Mouse (Mus musculus) heart, embryonic 15.5 days (tissue): ENCODE measurements around the gene Phtf1. TPM values are rescaled to one million over a fixed set of nuclear protein-coding genes. Genes with fewer than 3 reads are reported as not detected.

Experiments
- ATAC-seq: fragments of 200-750 bp; cut with Nextera tagmentation; replicated peaks from 2 replicates; pipeline ENCODE4 v1.8.0; 2017; ENCODE audit warnings: low read depth, moderate TSS enrichment; ENCODE audit not compliant: insufficient number of reproducible peaks, insufficient read depth, low FRiP score
- H3K27ac ChIP-seq: fragments of 300-500 bp; sonication (generic); 2 replicates; pipeline ENCODE4 v1.5.1; 2015; ENCODE audit warnings: mild to moderate bottlenecking, inconsistent platforms
- H3K27me3 ChIP-seq: fragments of 300-500 bp; sonication (generic); 2 replicates; pipeline ENCODE4 v1.6.1; 2015; ENCODE audit warnings: inconsistent platforms
- H3K36me3 ChIP-seq: fragments of 300-500 bp; sonication (generic); 2 replicates; pipeline ENCODE4 v1.6.1; 2015; ENCODE audit warnings: mild to moderate bottlenecking, inconsistent platforms
- H3K4me1 ChIP-seq: fragments of 300-500 bp; sonication (generic); replicated peaks from 2 replicates; pipeline ENCODE4 v1.6.1; 2015; ENCODE audit warnings: inconsistent platforms
- H3K4me2 ChIP-seq: fragments of 300-500 bp; sonication (generic); 2 replicates; pipeline ENCODE4 v1.6.1; 2015; ENCODE audit warnings: inconsistent platforms, mild to moderate bottlenecking, moderate library complexity
- H3K4me3 ChIP-seq: fragments of 300-500 bp; sonication (generic); 2 replicates; pipeline ENCODE4 v1.5.1; 2015; ENCODE audit warnings: mild to moderate bottlenecking, inconsistent platforms
- H3K9ac ChIP-seq: fragments of 300-500 bp; sonication (generic); 2 replicates; pipeline ENCODE4 v1.6.1; 2015; ENCODE audit warnings: mild to moderate bottlenecking, inconsistent platforms
- H3K9me3 ChIP-seq: fragments of 300-500 bp; sonication (generic); replicated peaks from 2 replicates; pipeline ENCODE4 v1.6.1; 2016; ENCODE audit warnings: inconsistent platforms
- WGBS: fragments of 180-500 bp; shearing (Covaris S2); methylation state at CpG from one replicate; pipeline ENCODE4 v1.1.7; 2015; ENCODE audit warnings: mixed read lengths; 5-methylcytosine and 5-hydroxymethylcytosine counted together
- polyA plus RNA-seq: library from polyadenylated mRNA; unstranded; fragments of >200 nt; fragmentation: Nextera tagmentation; extraction: Ambion mirVana; gene quantifications from 2 replicates; pipeline ENCODE4 v1.2.1, GENCODE M21; 2015

The Phtf1 gene
- polyA plus RNA-seq, 1 experiment from 2014 or later: 12.8 TPM

GRCm38 (mm10) chr3:103985194-103985593 is 17.3 kb downstream of the Phtf1 start:
- no peak overlapping the region for H3K27ac ChIP-seq
- no peak for ATAC-seq
- H3K27me3 ChIP-seq: no peaks in the 10 kb centered on the region
- no peaks in the 10 kb centered on the region for H3K4me1 ChIP-seq
- no peak overlapping the region for H3K4me3 ChIP-seq
- no peaks in the 10 kb centered on the region for H3K9me3 ChIP-seq
- no peak overlapping the region for H3K9ac ChIP-seq
- H3K4me2 ChIP-seq: no peak overlapping the region
- H3K36me3 ChIP-seq: peaks cover 15% of the 10 kb centered on the region; the same call in 1 of the 2 replicates
- WGBS: 91% methylated on average over 2 of the region's 2 CpGs

GRCm38 (mm10) chr3:103987831-103988432 is 20.0 kb downstream of the Phtf1 start:
- 52% methylated on average over 5 of the region's 5 CpGs for WGBS
- Histone ChIP-seq H3K4me3 (no peak overlapping the region), H3K9me3 (no peaks in the 10 kb centered on the region), H3K27ac (no peak overlapping the region), H3K36me3 (peaks cover 29% of the 10 kb centered on the region), H3K4me2 (no peak overlapping the region), H3K4me1 (no peaks in the 10 kb centered on the region), H3K27me3 (no peaks in the 10 kb centered on the region), H3K9ac (no peak overlapping the region)
- no peak for ATAC-seq

GRCm38 (mm10) chr3:103989352-103989751 is 21.4 kb downstream of the Phtf1 start:
- H3K4me2 ChIP-seq: no peak overlapping the region
- H3K36me3 ChIP-seq: peaks cover 26% of the 10 kb centered on the region
- no peaks in the 10 kb centered on the region for H3K9me3 ChIP-seq
- no peak overlapping the region for H3K4me3 ChIP-seq
- no peak for ATAC-seq
- H3K9ac ChIP-seq: no peak overlapping the region
- H3K27me3 ChIP-seq: no peaks in the 10 kb centered on the region
- WGBS: 77% methylated on average over 4 of the region's 4 CpGs
- H3K4me1 ChIP-seq: no peaks in the 10 kb centered on the region
- no peak overlapping the region for H3K27ac ChIP-seq

GRCm38 (mm10) chr3:103991271-103991670 is 23.4 kb downstream of the Phtf1 start:
- H3K4me2 ChIP-seq: no peak overlapping the region
- no peaks in the 10 kb centered on the region for H3K9me3 ChIP-seq
- no peak overlapping the region for H3K27ac ChIP-seq
- H3K4me3 ChIP-seq: no peak overlapping the region
- H3K36me3 ChIP-seq: peaks cover 30% of the 10 kb centered on the region
- no peaks in the 10 kb centered on the region for H3K27me3 ChIP-seq
- no peak overlapping the region for H3K9ac ChIP-seq
- H3K4me1 ChIP-seq: no peaks in the 10 kb centered on the region
- WGBS: 95% methylated on average over 3 of the region's 3 CpGs
- no peak for ATAC-seq

- ATAC-seq: no peak
- H3K27me3 ChIP-seq: no peaks in the 10 kb centered on the region
- H3K9me3 ChIP-seq: no peaks in the 10 kb centered on the region
- H3K4me1 ChIP-seq: no peaks in the 10 kb centered on the region
- 85% methylated on average over 4 of the region's 4 CpGs for WGBS
- no peak overlapping the region for H3K4me2 ChIP-seq
- H3K4me3 ChIP-seq: no peak overlapping the region
- H3K27ac ChIP-seq: no peak overlapping the region
- no peak overlapping the region for H3K9ac ChIP-seq
- H3K36me3 ChIP-seq: peaks cover 32% of the 10 kb centered on the region
These were observed 30.8 kb downstream of the Phtf1 start for GRCm38 (mm10) chr3:103998724-103999123.

GRCm38 (mm10) chr3:104006896-104007466 is 39.1 kb downstream of the Phtf1 start:
- Histone ChIP-seq H3K27me3 (no peaks in the 10 kb centered on the region), H3K9ac (no peak overlapping the region), H3K4me1 (no peaks in the 10 kb centered on the region), H3K9me3 (no peaks in the 10 kb centered on the region), H3K27ac (no peak overlapping the region), H3K4me2 (no peak overlapping the region), H3K4me3 (no peak overlapping the region), H3K36me3 (peaks cover 29% of the 10 kb centered on the region)
- 89% methylated on average over 8 of the region's 8 CpGs for WGBS
- no peak for ATAC-seq

- no peaks in the 10 kb centered on the region for H3K9me3 ChIP-seq
- no peak overlapping the region for H3K9ac ChIP-seq
- peaks cover 34% of the 10 kb centered on the region for H3K36me3 ChIP-seq
- 52% methylated on average over 8 of the region's 8 CpGs for WGBS
- no peaks in the 10 kb centered on the region for H3K4me1 ChIP-seq
- no peaks in the 10 kb centered on the region for H3K27me3 ChIP-seq
- ATAC-seq: no peak
- H3K4me3 ChIP-seq: no peak overlapping the region
- H3K27ac ChIP-seq: no peak overlapping the region
- no peak overlapping the region for H3K4me2 ChIP-seq
These were observed 39.6 kb downstream of the Phtf1 start for GRCm38 (mm10) chr3:104007479-104007878.

GRCm38 (mm10) chr3:104009924-104010662 is 42.2 kb downstream of the Phtf1 start:
- Histone ChIP-seq H3K4me3 (no peak overlapping the region), H3K9me3 (no peaks in the 10 kb centered on the region), H3K27me3 (no peaks in the 10 kb centered on the region), H3K27ac (no peak overlapping the region), H3K4me1 (no peaks in the 10 kb centered on the region), H3K36me3 (peaks cover 33% of the 10 kb centered on the region), H3K9ac (no peak overlapping the region), H3K4me2 (no peak overlapping the region)
- ATAC-seq: no peak
- 89% methylated on average over 5 of the region's 5 CpGs for WGBS

GRCm38 (mm10) chr3:104011972-104012371 is 44.1 kb downstream of the Phtf1 start:
- Histone ChIP-seq H3K4me3 (no peak overlapping the region), H3K9me3 (no peaks in the 10 kb centered on the region), H3K9ac (no peak overlapping the region), H3K27me3 (no peaks in the 10 kb centered on the region), H3K36me3 (peaks cover 39% of the 10 kb centered on the region), H3K4me2 (no peak overlapping the region), H3K27ac (no peak overlapping the region), H3K4me1 (no peaks in the 10 kb centered on the region)
- ATAC-seq: no peak
- WGBS: 83% methylated on average over 2 of the region's 2 CpGs

GRCm38 (mm10) chr3:104017931-104018330 is 50.0 kb downstream of the Phtf1 start:
- no peak overlapping the region for H3K4me2 ChIP-seq
- no peak for ATAC-seq
- peaks cover 62% of the 10 kb centered on the region for H3K36me3 ChIP-seq
- WGBS: 87% methylated on average over 3 of the region's 3 CpGs
- no peaks in the 10 kb centered on the region for H3K9me3 ChIP-seq
- no peaks in the 10 kb centered on the region for H3K4me1 ChIP-seq
- no peak overlapping the region for H3K27ac ChIP-seq
- H3K9ac ChIP-seq: no peak overlapping the region
- no peaks in the 10 kb centered on the region for H3K27me3 ChIP-seq
- H3K4me3 ChIP-seq: no peak overlapping the region

GRCm38 (mm10) chr3:104019453-104019852 is 51.5 kb downstream of the Phtf1 start:
- H3K9ac ChIP-seq: no peak overlapping the region
- no peak overlapping the region for H3K4me2 ChIP-seq
- ATAC-seq: no peak
- WGBS: 64% methylated on average over 4 of the region's 4 CpGs
- no peak overlapping the region for H3K27ac ChIP-seq
- H3K27me3 ChIP-seq: no peaks in the 10 kb centered on the region
- peaks cover 65% of the 10 kb centered on the region for H3K36me3 ChIP-seq
- H3K4me3 ChIP-seq: no peak overlapping the region
- H3K4me1 ChIP-seq: no peaks in the 10 kb centered on the region
- no peaks in the 10 kb centered on the region for H3K9me3 ChIP-seq
